Comparison of ENCODE assay signal across 7 mouse cellular contexts in genomic region chr1:55053005-55053404, GRCm38 (mm10). TPM values are rescaled to one million over a fixed set of nuclear protein-coding genes. Genes with fewer than 3 reads are reported as not detected.
A peak's percentile ranks its signal among the peaks of the same experiment; 100 is the strongest.
DNase-seq lines count a peak whose midpoint lies in the region; ATAC-seq and TF ChIP-seq lines count a peak whose summit lies in the region.

No protein-coding gene starts in this region.

- peak overlapping the region; percentile 56 for H3K4me2 ChIP-seq in CH12.LX (ENCODE audit: insufficient read depth, low read depth, poor library complexity, severe bottlenecking)
- peak overlapping the region; percentile 56 for H3K4me2 ChIP-seq in embryonic facial prominence, embryonic 15.5 days (replicated peaks)
- H3K4me2 ChIP-seq in limb, embryonic 13.5 days (replicated peaks), result peak overlapping the region; percentile 78
- peak overlapping the region; percentile 73 for H3K4me2 ChIP-seq in midbrain, embryonic 12.5 days (replicated peaks)

- intact Hi-C loops in heart, postnatal 25 days (cut with DNase I), result loop anchor here (2.0 kb wide), 1 partner anchor 34 kb away; no protein-coding TSS in a partner anchor

- peak in 1 of 2 experiments; percentile 19; a peak in 1 of 4 replicates for TF ChIP-seq CTCF in CH12.LX (conservative IDR thresholded peaks at IDR 0.05 in 1 of 2, IDR thresholded peaks at IDR 0.05 in 1 of 2; ENCODE audit: low read depth in 2 of 2, low read length in 2 of 2)

- WGBS in embryonic facial prominence, embryonic 15.5 days, result under 1% methylated on average over 42 of the region's 42 CpGs
- WGBS in limb, embryonic 13.5 days, result under 1% methylated on average over 42 of the region's 42 CpGs
- WGBS in midbrain, embryonic 12.5 days, result 0% methylated on average over 41 of the region's 42 CpGs

- ATAC-seq in embryonic facial prominence, embryonic 15.5 days (ENCODE audit: insufficient number of reproducible peaks, low FRiP score, low TSS enrichment, low read depth), result peak; percentile 43
- peak; percentile 54 for ATAC-seq in limb, embryonic 13.5 days (ENCODE audit: low FRiP score, low read depth)
- no peak for ATAC-seq in midbrain, embryonic 12.5 days (ENCODE audit: low FRiP score, low read depth)

- no peak for TF ChIP-seq RAD21 in CH12.LX (IDR thresholded peaks at IDR 0.05; ENCODE audit: low read depth, low read length)

- peaks cover 0 to 4% of the 10 kb centered on the region in 2 experiments for H3K36me3 ChIP-seq in CH12.LX (replicated peaks in 1 of 2; ENCODE audit: control insufficient read depth in 1 of 2, insufficient read depth in 1 of 2, low read length in 1 of 2)
- 0 out of 2 replicates have a peak, but pooled peaks cover 2% of the 10 kb centered on the region for H3K36me3 ChIP-seq in embryonic facial prominence, embryonic 15.5 days
- peaks cover 9% of the 10 kb centered on the region for H3K36me3 ChIP-seq in limb, embryonic 13.5 days
- H3K36me3 ChIP-seq in midbrain, embryonic 12.5 days, result no peaks in the 10 kb centered on the region

- H3K9ac ChIP-seq in CH12.LX (ENCODE audit: insufficient read depth, low read depth), result peak overlapping the region; percentile 58
- H3K9ac ChIP-seq in embryonic facial prominence, embryonic 15.5 days, result peak overlapping the region; percentile 55
- H3K9ac ChIP-seq in limb, embryonic 13.5 days, result peak overlapping the region; percentile 78
- peak overlapping the region; percentile 83 for H3K9ac ChIP-seq in midbrain, embryonic 12.5 days (replicated peaks)

- no peak for TF ChIP-seq EP300 in CH12.LX (IDR thresholded peaks at IDR 0.05; ENCODE audit: low read length)

- peaks cover 5% of the 10 kb centered on the region for H3K9me3 ChIP-seq in CH12.LX (replicated peaks; ENCODE audit: low read length)
- H3K9me3 ChIP-seq in embryonic facial prominence, embryonic 15.5 days (replicated peaks), result no peaks in the 10 kb centered on the region
- no peaks in the 10 kb centered on the region for H3K9me3 ChIP-seq in limb, embryonic 13.5 days
- H3K9me3 ChIP-seq in midbrain, embryonic 12.5 days, result no peaks in the 10 kb centered on the region

- in situ Hi-C loops in CH12.LX (cut with MboI; ENCODE audit: low pct_ligation_motif_present, low pct_unique_long_range_greater_than_20kb, low sequenced_read_pairs), result no loop called here

- H3K79me2 ChIP-seq in CH12.LX (replicated peaks; ENCODE audit: control insufficient read depth, extremely low read depth, insufficient read depth, poor library complexity, severe bottlenecking), result no peaks in the 10 kb centered on the region

- H3K4me3 ChIP-seq in CH12.LX (replicated peaks in 1 of 3; ENCODE audit: low read depth in 2 of 3, low read length in 2 of 3, poor library complexity in 1 of 3), result peak overlapping the region; percentile 64 to 81 (median 79)
- peak overlapping the region; percentile 85 for H3K4me3 ChIP-seq in embryonic facial prominence, embryonic 15.5 days (replicated peaks)
- peak overlapping the region; percentile 84 for H3K4me3 ChIP-seq in limb, embryonic 13.5 days
- peak overlapping the region; percentile 90 for H3K4me3 ChIP-seq in midbrain, embryonic 12.5 days

- no peak for DNase-seq in CH12.LX (ENCODE audit: extremely low read depth)
- DNase-seq in Muller cell, postnatal 12 days (ENCODE audit: inconsistent ontology term), result peak; percentile 98
- peak; percentile 83 for DNase-seq in heart, postnatal 25 days (ENCODE audit: low spot score)
- peak; percentile 82 for DNase-seq in urinary bladder, postnatal 25 days (ENCODE audit: low spot score)

- H3K27ac ChIP-seq in CH12.LX (ENCODE audit: insufficient read depth, low read depth), result no peak overlapping the region
- peak overlapping the region; percentile 72; the same call in 1 of the 2 replicates for H3K27ac ChIP-seq in embryonic facial prominence, embryonic 15.5 days (replicated peaks)
- H3K27ac ChIP-seq in limb, embryonic 13.5 days, result peak overlapping the region; percentile 11; the same call in 1 of the 2 replicates
- H3K27ac ChIP-seq in midbrain, embryonic 12.5 days (replicated peaks), result peak overlapping the region; percentile 79

- no peak for TF ChIP-seq POLR2A in CH12.LX (IDR thresholded peaks at IDR 0.05; ENCODE audit: low read depth, low read length)

- peaks cover 3 to 40% of the 10 kb centered on the region in 2 experiments for H3K4me1 ChIP-seq in CH12.LX (ENCODE audit: control insufficient read depth in 1 of 2, insufficient read depth in 2 of 2)
- H3K4me1 ChIP-seq in embryonic facial prominence, embryonic 15.5 days, result peaks cover 9% of the 10 kb centered on the region; the same call in 1 of the 2 replicates
- H3K4me1 ChIP-seq in limb, embryonic 13.5 days, result peaks cover 10% of the 10 kb centered on the region
- peaks cover 12% of the 10 kb centered on the region for H3K4me1 ChIP-seq in midbrain, embryonic 12.5 days

- dilution Hi-C loops in CH12.LX (cut with MboI; ENCODE audit: extremely low pct_ligation_motif_present, extremely low pct_unique_long_range_greater_than_20kb, low sequenced_read_pairs), result no loop called here

- no peaks in the 10 kb centered on the region for H3K27me3 ChIP-seq in CH12.LX (replicated peaks)
- no peaks in the 10 kb centered on the region for H3K27me3 ChIP-seq in embryonic facial prominence, embryonic 15.5 days
- peaks cover 4% of the 10 kb centered on the region; the same call in 1 of the 2 replicates for H3K27me3 ChIP-seq in limb, embryonic 13.5 days
- H3K27me3 ChIP-seq in midbrain, embryonic 12.5 days, result peaks cover 11% of the 10 kb centered on the region; the same call in 1 of the 2 replicates

TF ChIP-seq in CH12.LX, 34 proteins besides CTCF, POLR2A, EP300 and RAD21:
- TF ChIP-seq MAZ (IDR thresholded peaks at IDR 0.05; ENCODE audit: low read depth, low read length) (no peak), UBTF (IDR thresholded peaks at IDR 0.05; ENCODE audit: low read depth, low read length) (0 out of 2 replicates have a peak, but pooled peaks have one; percentile 32), RCOR1 (conservative IDR thresholded peaks at IDR 0.05; ENCODE audit: low read depth, low read length) (0 out of 2 replicates have a peak, but pooled peaks have one; percentile 4)

RNA-seq across cellular contexts. Expression of gene Coq10b, which starts 0.4 kb away (rescaled TPM):
- total RNA-seq in CH12.LX (2012; rRNA removed) (3.0 and 7.0 TPM in 2 replicates), CH12.LX (2014; rRNA removed) (14.4 and 15.5 TPM in 2 replicates)
- polyA plus RNA-seq in CH12.LX (2012; ENCODE audit: insufficient read length, low read depth), result 6.2 and 7.0 TPM in 2 replicates
- polyA plus RNA-seq in embryonic facial prominence, embryonic 15.5 days (2015; fragmentation: Nextera tagmentation; extraction: Ambion mirVana), result 18.4 and 18.9 TPM in 2 replicates
- 10 to 100 TPM; 24.2 to 67.0 TPM for total RNA-seq in heart, postnatal 25 days (2021)
- 22.1 TPM in 2 replicates for polyA plus RNA-seq in limb, embryonic 13.5 days (2015; fragmentation: Nextera tagmentation; extraction: Ambion mirVana)
- polyA plus RNA-seq in midbrain, embryonic 12.5 days (2016; fragmentation: Nextera tagmentation; extraction: Ambion mirVana), result 30.1 and 30.9 TPM in 2 replicates

RNA-seq across cellular contexts. Expression of gene Sf3b1, which starts 25.7 kb away (rescaled TPM):
- total RNA-seq in CH12.LX (2012; rRNA removed) (109 and 120 TPM in 2 replicates), CH12.LX (2014; rRNA removed) (186 and 246 TPM in 2 replicates)
- polyA plus RNA-seq in CH12.LX (2012; ENCODE audit: insufficient read length, low read depth), result 133 and 162 TPM in 2 replicates
- polyA plus RNA-seq in embryonic facial prominence, embryonic 15.5 days (2015; fragmentation: Nextera tagmentation; extraction: Ambion mirVana), result 270 and 288 TPM in 2 replicates
- 10 to 100 TPM; 69.3 to 87.4 TPM for total RNA-seq in heart, postnatal 25 days (2021)
- 385 and 392 TPM in 2 replicates for polyA plus RNA-seq in limb, embryonic 13.5 days (2015; fragmentation: Nextera tagmentation; extraction: Ambion mirVana)
- polyA plus RNA-seq in midbrain, embryonic 12.5 days (2016; fragmentation: Nextera tagmentation; extraction: Ambion mirVana), result 344 and 364 TPM in 2 replicates

RNA-seq across cellular contexts. Expression of gene Hspe1, which starts 34.9 kb away (rescaled TPM):
- total RNA-seq in CH12.LX (2012; rRNA removed) (479 and 709 TPM in 2 replicates), CH12.LX (2014; rRNA removed) (667 and 810 TPM in 2 replicates)
- polyA plus RNA-seq in CH12.LX (2012; ENCODE audit: insufficient read length, low read depth), result 728 and 915 TPM in 2 replicates
- 292 and 314 TPM in 2 replicates for polyA plus RNA-seq in embryonic facial prominence, embryonic 15.5 days (2015; fragmentation: Nextera tagmentation; extraction: Ambion mirVana)
- 100 to 1,000 TPM; 159 to 187 TPM for total RNA-seq in heart, postnatal 25 days (2021)
- polyA plus RNA-seq in limb, embryonic 13.5 days (2015; fragmentation: Nextera tagmentation; extraction: Ambion mirVana), result 382 and 414 TPM in 2 replicates
- polyA plus RNA-seq in midbrain, embryonic 12.5 days (2016; fragmentation: Nextera tagmentation; extraction: Ambion mirVana), result 373 and 400 TPM in 2 replicates

RNA-seq across cellular contexts. Expression of gene Hspd1, which starts 35.0 kb away (rescaled TPM):
- 363 and 594 TPM in 2 replicates for total RNA-seq in CH12.LX (2012; rRNA removed)
- total RNA-seq in CH12.LX (2014; rRNA removed), result 764 and 924 TPM in 2 replicates
- polyA plus RNA-seq in CH12.LX (2012; ENCODE audit: insufficient read length, low read depth), result 920 and 1,101 TPM in 2 replicates
- 298 and 303 TPM in 2 replicates for polyA plus RNA-seq in embryonic facial prominence, embryonic 15.5 days (2015; fragmentation: Nextera tagmentation; extraction: Ambion mirVana)
- 100 to 1,000 TPM; 361 to 395 TPM for total RNA-seq in heart, postnatal 25 days (2021)
- 332 and 346 TPM in 2 replicates for polyA plus RNA-seq in limb, embryonic 13.5 days (2015; fragmentation: Nextera tagmentation; extraction: Ambion mirVana)
- 337 and 368 TPM in 2 replicates for polyA plus RNA-seq in midbrain, embryonic 12.5 days (2016; fragmentation: Nextera tagmentation; extraction: Ambion mirVana)
